Mouse (Mus musculus) embryonic fibroblast, embryonic 13.5 days (primary cell): ENCODE data around the gene Ciapin1. TPM values are rescaled to one million over a fixed set of nuclear protein-coding genes. Genes with fewer than 3 reads are reported as not detected.

Experiments
- H3K27ac ChIP-seq: 2 replicates; pipeline ENCODE4 v1.5.1; 2012; ENCODE audit warnings: low read length, control low read depth, inconsistent platforms; ENCODE audit not compliant: insufficient read depth
- H3K4me1 ChIP-seq: 2 replicates; pipeline ENCODE4 v1.6.1; 2011; ENCODE audit warnings: low read length; ENCODE audit not compliant: control insufficient read depth, insufficient read depth
- H3K4me3 ChIP-seq: 2 replicates; pipeline ENCODE4 v1.5.1; 2011; ENCODE audit warnings: mild to moderate bottlenecking, control low read depth, low read length; ENCODE audit not compliant: insufficient read depth
- CTCF ChIP-seq: IDR thresholded peaks from 2 replicates; pipeline ENCODE4 v1.5.1; 2011; ENCODE audit warnings: mild to moderate bottlenecking, control low read depth, low read length, moderate library complexity, borderline replicate concordance; ENCODE audit not compliant: insufficient read depth
- POLR2A ChIP-seq: IDR thresholded peaks from 2 replicates; pipeline ENCODE4 v1.6.1; 2011; ENCODE audit warnings: low read depth, mild to moderate bottlenecking, control low read depth, low read length, moderate library complexity
- polyA plus RNA-seq: library from polyadenylated mRNA; stranded (reverse); fragments of >200 nt; gene quantifications from 2 replicates; pipeline ENCODE4 v1.2.4, GENCODE M21; 2011; ENCODE audit warnings: low read depth; ENCODE audit not compliant: missing spikeins, insufficient read length

Gene Ciapin1
- polyA plus RNA-seq, 1 experiment, result 35.3 TPM

DNA sequence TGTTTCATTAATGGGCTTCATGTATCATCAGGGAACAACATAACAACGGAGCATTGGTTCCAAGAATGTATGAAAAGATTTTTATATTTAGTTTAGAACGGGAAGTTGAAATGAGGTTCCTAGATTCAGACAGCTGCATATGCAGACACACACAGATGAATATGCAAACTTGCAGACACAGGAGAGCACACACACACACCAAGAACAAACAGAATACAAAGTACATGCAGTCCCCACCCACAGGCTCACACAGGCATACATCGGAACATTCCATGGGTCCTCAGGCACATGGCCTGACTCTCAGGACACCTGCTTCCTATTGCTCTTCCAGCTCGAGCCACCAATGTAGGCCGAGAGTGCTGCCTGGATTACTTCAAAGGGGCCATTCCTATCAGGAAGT, 27.3 kb downstream of the Ciapin1 start:
- H3K4me1 ChIP-seq, result no peaks in the 10 kb centered on the region; the same call in 1 of the 2 replicates
- no peak overlapping the region for H3K27ac ChIP-seq
- TF ChIP-seq POLR2A, result no peak
- no peak for TF ChIP-seq CTCF
- no peak overlapping the region for H3K4me3 ChIP-seq

DNA sequence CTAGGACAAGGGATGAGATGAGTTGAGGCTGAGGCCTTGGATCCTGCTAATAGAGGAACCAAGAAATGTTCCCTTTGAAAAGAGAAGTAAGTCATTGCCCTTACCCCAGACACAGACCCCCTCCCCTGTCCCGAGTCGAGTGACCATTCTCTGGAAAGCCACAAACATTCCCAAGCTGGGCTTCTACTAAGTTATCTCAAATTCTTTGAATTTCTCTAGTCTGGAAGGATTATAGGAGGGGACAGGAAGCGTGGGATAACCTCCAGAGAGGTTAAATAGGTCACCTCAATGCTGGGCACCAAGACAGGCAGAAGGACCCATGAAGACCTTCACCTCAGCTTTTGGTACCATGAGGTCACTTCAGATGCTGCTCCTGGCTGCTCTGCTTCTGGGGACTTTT, 28.0 kb downstream of the Ciapin1 start, which contains the start of gene Ccl17:
Gene Ccl17, plus strand, starts transcription at position 301 of the 400 bp plus-strand sequence.
- TF ChIP-seq POLR2A (no peak), CTCF (no peak)
- no peak within 1 kb of the TSS for H3K4me3 ChIP-seq
- no peaks in the 10 kb centered on the region; the same call in 1 of the 2 replicates for H3K4me1 ChIP-seq
- H3K27ac ChIP-seq, result no peak within 1 kb of the TSS

DNA sequence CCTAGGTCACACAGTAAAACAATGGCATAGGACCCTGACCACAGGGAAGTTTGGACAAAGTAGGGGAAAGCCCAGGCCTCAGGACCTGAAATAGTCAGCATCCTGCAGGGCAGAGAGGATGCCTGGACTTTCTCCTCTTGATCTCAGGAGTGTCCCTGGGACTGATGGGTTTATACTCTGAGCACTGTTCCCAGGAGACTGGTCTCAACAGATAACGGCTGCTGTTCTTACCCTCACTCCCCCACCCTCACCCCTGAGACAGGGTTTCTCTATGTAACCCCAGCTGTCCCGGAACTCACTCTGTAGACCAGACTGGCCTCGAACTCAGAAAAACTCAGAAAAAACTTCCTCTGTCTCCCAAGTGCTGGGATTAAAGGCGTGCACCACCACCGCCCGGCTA, 29.8 kb downstream of the Ciapin1 start:
- Histone ChIP-seq H3K27ac (no peak overlapping the region), H3K4me3 (no peak overlapping the region), H3K4me1 (no peaks in the 10 kb centered on the region; the same call in 1 of the 2 replicates)
- TF ChIP-seq POLR2A (no peak), CTCF (no peak)

DNA sequence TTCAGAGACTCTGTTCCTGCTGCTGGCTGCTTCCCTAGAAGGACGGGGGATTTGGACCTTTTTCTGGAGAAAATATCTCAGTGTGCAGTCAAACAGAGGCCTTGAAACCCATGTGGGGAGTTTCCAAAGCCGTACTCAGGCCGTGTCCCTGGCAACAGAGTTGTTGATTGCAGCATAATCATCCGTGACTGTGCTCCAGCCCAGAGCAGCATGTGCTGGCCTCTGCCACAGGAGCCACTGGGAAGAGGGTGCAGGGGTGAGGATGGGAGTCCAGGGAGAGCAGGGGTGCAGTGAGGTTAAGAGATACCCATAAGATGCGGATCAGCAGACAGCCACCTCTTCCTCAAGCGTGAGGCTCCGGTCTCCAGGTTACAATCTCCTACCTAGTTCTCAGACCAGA, 30.7 kb downstream of the Ciapin1 start:
- H3K4me3 ChIP-seq, result no peak overlapping the region
- no peak overlapping the region for H3K27ac ChIP-seq
- peaks cover under 1% of the 10 kb centered on the region; the same call in 1 of the 2 replicates for H3K4me1 ChIP-seq
- TF ChIP-seq POLR2A (no peak), CTCF (no peak)

DNA sequence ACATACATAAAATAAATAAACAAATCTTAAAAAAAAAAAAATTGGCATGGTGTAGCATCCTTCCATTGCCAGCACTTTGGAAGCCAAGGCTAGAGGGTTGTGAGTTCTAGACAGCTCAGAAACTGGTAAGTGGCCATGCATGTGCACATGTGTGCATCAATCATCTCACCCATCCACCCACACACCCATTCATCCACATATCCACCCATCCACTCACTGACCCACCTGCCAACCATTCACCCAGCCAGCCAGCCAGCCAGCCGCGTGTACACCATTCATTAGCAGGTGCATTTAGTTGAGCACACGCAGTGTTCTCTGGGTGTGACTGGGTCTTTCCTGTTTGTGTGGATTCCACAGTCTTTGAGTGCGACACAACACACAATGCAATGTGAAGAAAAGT, 32.3 kb downstream of the Ciapin1 start:
- no peak overlapping the region for H3K4me3 ChIP-seq
- TF ChIP-seq CTCF (no peak), POLR2A (no peak)
- H3K4me1 ChIP-seq, result peaks cover 4% of the 10 kb centered on the region; the same call in 1 of the 2 replicates
- no peak overlapping the region for H3K27ac ChIP-seq

GRCm38 (mm10) chr8:94804546-94805340, 33.4 kb downstream of the Ciapin1 start:
- Histone ChIP-seq H3K4me3 (no peak overlapping the region), H3K27ac (no peak overlapping the region), H3K4me1 (peaks cover 4% of the 10 kb centered on the region; the same call in 1 of the 2 replicates)
- no peak for TF ChIP-seq CTCF
- TF ChIP-seq POLR2A, result no peak

DNA sequence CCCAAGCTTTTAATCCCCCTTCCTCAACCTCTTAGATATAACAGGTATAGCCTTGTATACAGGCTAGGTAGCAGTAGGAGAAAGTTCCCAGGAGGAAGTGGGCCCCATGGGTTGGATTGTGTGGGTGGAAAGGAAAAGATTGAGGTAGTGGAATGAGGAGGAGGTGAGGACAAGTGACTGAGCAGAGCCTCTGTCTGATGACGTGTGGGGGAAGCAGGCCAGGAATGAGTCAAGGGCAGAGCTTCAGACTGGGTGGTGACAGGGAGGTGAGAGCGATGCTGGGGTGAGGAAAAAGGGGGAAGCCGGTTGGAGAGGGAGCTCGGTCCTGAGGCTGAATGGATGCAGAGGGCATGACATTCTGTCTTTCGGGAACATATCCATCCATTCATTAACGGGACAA, 34.6 kb downstream of the Ciapin1 start:
- TF ChIP-seq CTCF (no peak), POLR2A (no peak)
- H3K4me3 ChIP-seq, result no peak overlapping the region
- H3K4me1 ChIP-seq, result peaks cover 4% of the 10 kb centered on the region; the same call in 1 of the 2 replicates
- H3K27ac ChIP-seq, result no peak overlapping the region

GRCm38 (mm10) chr8:94802375-94802774, 35.8 kb downstream of the Ciapin1 start:
- TF ChIP-seq POLR2A (no peak), CTCF (no peak)
- no peak overlapping the region for H3K4me3 ChIP-seq
- H3K27ac ChIP-seq, result no peak overlapping the region
- H3K4me1 ChIP-seq, result peaks cover 4% of the 10 kb centered on the region; the same call in 1 of the 2 replicates

DNA sequence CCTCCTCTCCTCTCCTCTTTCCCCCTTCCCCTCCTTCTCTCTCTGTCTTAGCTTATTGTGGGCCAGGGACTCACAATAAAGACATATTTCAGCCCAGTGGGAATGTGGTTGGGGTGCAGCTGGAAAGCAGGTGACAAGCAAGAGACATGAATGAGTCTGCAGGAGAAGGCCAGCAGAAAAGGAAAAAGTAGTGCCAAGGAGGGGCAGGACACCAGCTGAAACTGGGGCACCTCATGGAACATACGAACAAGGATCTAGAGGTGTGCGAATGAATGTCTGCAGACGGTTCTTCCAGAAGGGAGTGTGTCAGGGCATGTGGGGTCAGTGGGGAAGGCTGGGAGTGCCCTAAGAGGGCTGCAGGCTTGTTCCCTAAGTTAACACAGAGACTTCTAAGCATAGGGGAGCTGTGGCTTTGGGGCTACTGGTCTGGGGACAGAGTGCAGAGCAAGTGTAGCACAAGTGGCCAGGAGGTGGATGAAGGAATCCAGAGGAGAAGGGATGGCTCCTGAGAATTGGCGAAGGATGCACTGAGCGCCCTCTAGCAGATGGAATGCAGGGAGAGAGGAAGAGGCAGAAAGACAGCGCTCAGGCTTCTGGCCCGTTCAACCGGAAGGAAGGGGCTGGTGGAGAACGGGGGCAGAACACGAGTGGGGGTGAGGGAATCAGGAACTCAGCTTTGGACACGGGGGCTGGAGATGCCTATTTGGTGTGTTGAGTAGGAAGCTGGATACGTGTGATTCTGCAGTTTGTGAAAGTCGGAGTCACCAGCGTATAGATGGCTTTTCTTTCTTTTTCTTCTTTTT, 36.7 kb downstream of the Ciapin1 start:
- Histone ChIP-seq H3K4me1 (peaks cover 4% of the 10 kb centered on the region; the same call in 1 of the 2 replicates), H3K27ac (no peak overlapping the region), H3K4me3 (no peak overlapping the region)
- TF ChIP-seq CTCF (peak; percentile 42; the same call in 1 of the 2 replicates), POLR2A (no peak)

DNA sequence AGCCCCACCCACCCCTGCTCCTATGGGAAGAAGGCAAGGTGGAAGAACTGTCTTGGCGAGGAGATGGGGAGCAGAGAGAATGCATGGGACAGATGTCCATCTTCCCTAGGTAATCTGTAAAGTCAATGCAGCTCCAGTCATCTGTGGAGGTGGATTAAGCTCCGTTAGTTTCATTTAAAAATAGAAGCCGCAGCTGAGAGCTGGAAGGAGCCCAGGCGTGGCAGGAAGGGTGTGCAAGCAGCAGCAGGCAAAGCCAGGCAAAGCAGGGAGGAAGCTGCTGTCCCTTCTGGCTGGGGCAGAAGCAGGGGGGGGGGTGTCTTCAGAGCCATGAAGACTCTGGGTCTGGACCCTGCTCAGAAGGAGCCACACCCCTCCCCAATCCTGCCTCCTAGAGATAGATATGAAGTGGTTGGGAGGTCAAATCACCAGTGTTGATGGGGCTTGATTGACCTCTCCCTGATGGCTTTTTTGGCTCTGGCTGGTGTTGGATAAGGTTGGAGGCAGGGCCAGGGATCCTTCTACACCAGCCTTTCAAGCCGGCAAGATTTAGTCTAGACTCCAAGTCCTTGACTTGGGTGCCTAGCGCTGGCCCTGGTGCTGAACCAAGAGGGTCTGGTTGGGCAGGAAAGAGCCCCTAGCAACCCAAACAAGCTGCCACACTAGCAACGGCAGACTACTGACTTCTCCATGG, 37.7 kb downstream of the Ciapin1 start:
- H3K4me1 ChIP-seq, result peaks cover 4% of the 10 kb centered on the region; the same call in 1 of the 2 replicates
- H3K4me3 ChIP-seq, result no peak overlapping the region
- H3K27ac ChIP-seq, result no peak overlapping the region
- TF ChIP-seq CTCF, result no peak
- no peak for TF ChIP-seq POLR2A
